Mouse (Mus musculus): ENCODE measurements around the gene Zfp281. TPM values are rescaled to one million over a fixed set of nuclear protein-coding genes. Genes with fewer than 3 reads are reported as not detected.

The Zfp281 gene
- polyA plus RNA-seq (2017; shearing (Covaris generic)), result 103 TPM

GRCm38 (mm10) chr1:136624146-136625018, at the start of gene Zfp281:
Gene Zfp281, plus strand, starts transcription at chr1:136624901.

Other genes with a start within 250 kb of the Zfp281 start
- gene Ddx59, start 209.6 kb upstream of the Zfp281 start, polyA plus RNA-seq (2017; shearing (Covaris generic)), result 17.5 TPM
- gene Kif14, start 158.6 kb upstream of the Zfp281 start, polyA plus RNA-seq (2017; shearing (Covaris generic)), result not detected

Measured in naive thymus-derived CD4-positive, alpha-beta T cell, adult 5 months (primary cell).